8 mouse cellular contexts compared by ENCODE assay signal in the genomic region with DNA sequence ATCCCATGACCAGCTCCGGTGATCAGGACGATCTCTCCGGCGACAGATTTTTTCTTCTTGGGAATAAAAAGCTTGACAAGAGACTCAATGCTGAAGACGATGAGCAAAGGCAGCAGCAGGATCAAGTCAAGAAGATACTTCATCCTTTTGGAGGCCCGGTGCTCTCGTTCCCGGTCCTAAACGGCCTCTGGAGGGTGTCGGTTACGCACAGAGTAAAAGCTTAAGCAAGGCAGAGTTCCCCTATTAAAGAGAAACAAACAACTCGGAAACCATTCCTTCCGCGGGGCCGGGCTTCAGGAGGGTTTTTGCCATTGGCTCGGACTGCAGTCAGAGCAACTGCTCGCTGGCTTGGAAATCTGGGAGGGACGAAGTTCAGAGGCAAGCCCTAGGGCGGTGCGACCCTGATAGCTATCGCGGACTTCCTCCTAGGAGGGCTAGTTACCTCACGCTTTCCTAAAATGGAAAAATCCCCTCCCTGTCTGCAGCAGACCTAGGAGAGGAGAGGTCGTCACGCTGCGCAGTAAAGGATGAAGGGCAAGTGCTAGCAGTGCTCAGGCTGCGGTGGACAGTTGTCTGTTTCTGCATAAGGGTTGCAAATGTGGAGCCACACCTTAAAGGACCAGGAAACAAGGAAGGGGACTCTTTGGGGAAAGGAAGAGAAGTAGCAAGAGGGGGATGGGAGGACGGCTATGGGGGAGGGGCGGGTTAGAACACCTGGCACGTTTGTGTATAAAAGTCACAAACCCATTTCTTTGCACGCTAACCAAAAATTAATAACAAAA. TPM values are rescaled to one million over a fixed set of nuclear protein-coding genes. Genes with fewer than 3 reads are reported as not detected.
A peak's percentile ranks its signal among the peaks of the same experiment; 100 is the strongest.
DNase-seq lines count a peak whose midpoint lies in the region; ATAC-seq lines count a peak whose summit lies in the region.

A gene (minus strand): TSS at position 323 of the 782 bp plus-strand sequence.

- no peaks in the 10 kb centered on the region for H3K27me3 ChIP-seq in intestine, embryonic 15.5 days (replicated peaks)

- H3K36me3 ChIP-seq in intestine, embryonic 15.5 days: peaks cover 8% of the 10 kb centered on the region

- peak; percentile 75 to 77 for DNase-seq in adrenal gland, adult 18-20 months (ENCODE audit: low spot score in 2 of 2)
- DNase-seq in embryo, embryonic 11.5 days (ENCODE audit: low read depth, low spot score): peak; percentile 55
- peak; percentile 75 to 82 for DNase-seq in gastrocnemius, postnatal 36 days
- peak; percentile 58 to 76 for DNase-seq in left cerebral cortex, postnatal 14 days (ENCODE audit: low spot score in 2 of 2)
- DNase-seq in right cerebral cortex, postnatal 36 days (ENCODE audit: low spot score in 2 of 2): peak; percentile 49 to 69
- peak; percentile 83 to 89 for DNase-seq in urinary bladder, postnatal 4 days (ENCODE audit: low spot score in 2 of 2)

- intact Hi-C loops in gastrocnemius, postnatal 36 days (cut with DNase I): no loop called here
- intact Hi-C loops in left cerebral cortex, postnatal 14 days (cut with DNase I): no loop called here

- peak; percentile 96 for ATAC-seq in intestine, embryonic 15.5 days
- peak; percentile 66 for ATAC-seq in megakaryocyte-erythroid progenitor cell, adult 5-6 weeks (replicated peaks; ENCODE audit: low FRiP score, low TSS enrichment, poor library complexity, severe bottlenecking)

- peaks cover 10% of the 10 kb centered on the region; the same call in 1 of the 2 replicates for H3K4me1 ChIP-seq in intestine, embryonic 15.5 days (replicated peaks)

- H3K4me3 ChIP-seq in intestine, embryonic 15.5 days (replicated peaks): peak within 1 kb of the TSS; percentile 47

- peak within 1 kb of the TSS; percentile 73 for H3K4me2 ChIP-seq in intestine, embryonic 15.5 days (replicated peaks)

- peak within 1 kb of the TSS; percentile 92 for H3K27ac ChIP-seq in intestine, embryonic 15.5 days

- WGBS in intestine, embryonic 15.5 days: 1% methylated on average over 31 of the region's 31 CpGs

- peak within 1 kb of the TSS; percentile 48 for H3K9ac ChIP-seq in intestine, embryonic 15.5 days

- no peaks in the 10 kb centered on the region for H3K9me3 ChIP-seq in intestine, embryonic 15.5 days

RNA-seq across cellular contexts. Expression of the gene that starts here (rescaled TPM):
- total RNA-seq in adrenal gland, adult 18-20 months (2021): 10 to 100 TPM; 61.8 to 73.0 TPM
- 1 to 10 TPM; 6.7 to 8.3 TPM for total RNA-seq in gastrocnemius, postnatal 36 days (2021)
- polyA plus RNA-seq in intestine, embryonic 15.5 days (2015; fragmentation: Nextera tagmentation; extraction: Ambion mirVana): 8.2 and 8.4 TPM in 2 replicates
- 10 to 100 TPM; 30.3 to 32.4 TPM for total RNA-seq in left cerebral cortex, postnatal 14 days (2021)
- total RNA-seq in megakaryocyte-erythroid progenitor cell, adult 5-6 weeks (2014; fragmentation: Nextera tagmentation): 4.9 and 5.6 TPM in 2 replicates
- 10.9 and 23.0 TPM in 2 replicates for total RNA-seq in megakaryocyte-erythroid progenitor cell, adult 5-6 weeks (2017)

Comparison
In these comparisons a context has a peak if more than half of its experiments do, and no peak if none do; other contexts are left out.
1. Peak in every context shown above with its lines: DNase-seq, ATAC-seq, H3K4me3 ChIP-seq and H3K27ac ChIP-seq.